Mouse (Mus musculus): ENCODE data around the gene Gm42906.

DNA sequence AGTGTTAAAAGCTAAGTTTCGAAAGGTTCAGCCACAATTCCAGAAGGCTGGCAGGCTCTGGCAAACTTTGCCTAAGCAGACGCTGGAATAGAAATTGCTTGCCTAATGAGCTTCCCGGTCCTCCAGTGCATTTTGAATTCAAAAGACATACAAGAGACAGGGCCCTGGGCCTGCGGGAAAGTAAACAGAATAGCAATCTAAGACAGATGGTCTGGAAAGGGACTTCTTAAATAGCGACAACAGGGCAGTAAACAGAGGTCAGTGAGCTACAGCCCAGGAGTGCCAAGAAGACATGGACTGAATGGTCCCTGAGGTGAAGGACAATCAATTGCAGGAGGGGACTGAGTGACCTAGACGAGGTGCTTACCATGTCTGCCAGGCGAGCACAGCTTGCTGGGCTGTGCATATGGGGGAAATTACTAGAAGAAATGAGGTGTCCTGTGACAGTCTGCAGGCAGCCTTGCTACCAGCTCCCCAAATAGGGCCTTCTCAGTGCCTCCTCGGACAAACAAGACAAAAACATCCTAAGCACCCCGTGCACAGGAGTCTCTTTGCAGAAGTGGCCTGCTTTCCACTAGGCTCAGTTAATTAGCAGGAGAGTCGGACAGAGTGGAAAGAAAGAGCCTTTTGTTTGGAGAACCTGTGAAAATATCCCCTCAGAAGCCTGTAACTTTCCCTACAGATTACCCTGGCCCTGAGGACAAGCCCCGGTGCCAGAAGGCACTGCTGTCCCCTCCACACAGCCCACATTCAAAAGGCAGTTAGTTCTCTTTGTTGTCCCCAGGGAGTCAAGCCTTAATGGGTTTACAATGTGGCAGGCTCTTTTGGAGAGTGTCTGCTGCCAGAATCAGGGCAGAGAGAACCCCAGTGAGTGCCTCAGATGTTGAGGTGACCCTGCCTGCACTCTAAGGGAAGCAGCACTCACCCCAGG is 285.0 kb downstream of the Gm42906 start:
- TF ChIP-seq CTCF (IDR thresholded peaks at IDR 0.05; ENCODE audit: extremely low read depth, insufficient read length, insufficient replicate concordance, low read depth, low read length) (no peak), POLR2A (IDR thresholded peaks at IDR 0.05; ENCODE audit: low read depth, low read length) (no peak)
